Mouse (Mus musculus) heart, adult 18-20 months (tissue): ENCODE results near the gene Nfya. TPM values are rescaled to one million over a fixed set of nuclear protein-coding genes. Genes with fewer than 3 reads are reported as not detected.

Experiments used
- DNase-seq, 2 experiments: peaks; one replicate each; pipeline ENCODE4 v3.0.0; 2021 to 2022; ENCODE audit warnings: mixed read lengths in 1 of 2
- total RNA-seq, 2 experiments: library from RNA; stranded (reverse); gene quantifications; 2 replicates each; pipeline ENCODE4 v1.2.3; 2021

The Nfya gene
- total RNA-seq, 2 experiments from 2014 or later: 18.8 to 21.7 TPM

DNA sequence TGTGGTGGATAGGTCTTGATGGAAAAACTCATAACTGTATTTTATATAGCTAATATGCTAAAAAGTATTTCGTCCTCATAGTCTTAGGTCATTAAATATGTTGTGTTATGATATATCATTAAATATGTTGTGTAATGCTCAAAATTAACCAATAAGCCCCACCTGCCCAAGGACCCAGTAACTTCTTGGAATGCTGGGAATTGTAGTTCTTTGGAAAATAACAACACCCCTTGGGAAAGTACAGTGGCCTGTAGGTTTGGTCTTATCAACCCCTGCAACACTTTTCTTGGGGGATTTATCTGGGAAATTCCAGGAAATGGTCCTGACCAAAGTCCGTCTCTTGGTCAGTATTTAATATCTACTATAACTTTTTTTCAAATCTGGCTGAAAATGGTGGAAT lies 66.6 kb downstream of the Nfya start:
- DNase-seq: no peak

DNA sequence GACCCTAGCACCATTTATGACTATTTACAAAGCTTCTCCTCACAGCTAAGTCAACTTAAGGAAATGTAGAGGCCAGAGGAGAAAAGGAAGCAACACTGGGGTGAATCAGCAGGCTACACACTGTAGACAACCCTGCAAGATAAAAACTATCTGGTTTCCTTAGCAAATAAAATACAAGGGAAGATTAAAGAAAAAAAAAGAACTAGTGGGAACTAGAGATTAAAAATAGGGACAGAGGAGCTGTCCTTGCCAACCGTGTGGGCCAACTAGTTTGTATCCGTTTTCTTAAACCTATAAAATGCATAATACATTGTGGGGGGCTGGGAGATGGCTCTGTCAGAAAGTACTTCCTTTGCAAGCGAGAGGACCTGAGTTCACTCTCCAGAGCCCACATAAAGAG lies 67.8 kb downstream of the Nfya start:
- DNase-seq: no peak

DNA sequence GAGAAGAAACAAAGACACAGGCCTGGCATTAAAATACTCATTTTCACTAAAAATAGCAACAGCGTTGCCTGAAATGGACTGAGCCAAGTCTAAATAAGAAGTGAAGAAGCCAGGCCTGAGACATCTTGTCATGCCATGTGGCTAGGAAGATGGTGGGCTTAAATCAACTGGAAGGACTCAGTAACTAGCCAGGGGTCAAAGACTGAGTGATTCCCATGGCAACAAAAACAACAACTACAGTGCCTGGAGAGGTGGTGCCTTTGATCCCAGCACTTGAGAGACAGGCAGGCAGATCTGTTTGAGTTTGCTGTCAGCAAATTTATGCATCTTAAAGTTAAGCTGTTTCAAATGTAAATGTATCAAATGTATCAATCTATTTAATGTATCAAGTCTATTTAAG lies 69.4 kb downstream of the Nfya start:
- no peak for DNase-seq

Other genes starting within 250 kb of the Nfya start
- not detected for gene A530064D06Rik, start 242.6 kb downstream of the Nfya start, total RNA-seq
- gene Trem1, start 177.1 kb downstream of the Nfya start, total RNA-seq: under 1 TPM in 1 of 2 experiments, not detected in 1; 0.13 TPM
- not detected for gene Trem3, start 162.1 kb downstream of the Nfya start, total RNA-seq
- under 1 TPM in 1 of 2 experiments, not detected in 1; 0.33 TPM for gene Treml4, start 145.6 kb downstream of the Nfya start, total RNA-seq
- 1 to 10 TPM in 1 of 2 experiments, under 1 TPM in 1; 0.65 to 1.1 TPM for gene Treml2, start 110.4 kb downstream of the Nfya start, total RNA-seq
- gene B430306N03Rik, start 93.8 kb downstream of the Nfya start, total RNA-seq: under 1 TPM; 0.18 to 0.20 TPM
- 1 to 10 TPM; 1.6 to 2.2 TPM for gene Trem2, start 63.5 kb downstream of the Nfya start, total RNA-seq
- gene Treml1, start 50.0 kb downstream of the Nfya start, total RNA-seq: under 1 TPM; 0.27 to 0.54 TPM
- gene Oard1, start 108 bp upstream of the Nfya start, total RNA-seq: 10 to 100 TPM; 17.3 to 21.3 TPM
- 100 to 1,000 TPM; 211 to 226 TPM for gene Apobec2, start 23.0 kb upstream of the Nfya start, total RNA-seq
- gene Tspo2, start 41.6 kb upstream of the Nfya start, total RNA-seq: under 1 TPM; 0.55 to 0.62 TPM
- under 1 TPM in 1 of 2 experiments, not detected in 1; 0.36 TPM for gene Unc5cl, start 45.0 kb upstream of the Nfya start, total RNA-seq